Mouse (Mus musculus) thymus, adult 2 months (tissue): ENCODE data around the gene Sdk2.

Experiments
- CTCF ChIP-seq: fragments of 200-500 bp; IDR thresholded peaks from 2 replicates; pipeline ENCODE4 v1.5.1; 2012; ENCODE audit warnings: mild to moderate bottlenecking, control low read depth, low read length, moderate library complexity, borderline replicate concordance; ENCODE audit not compliant: control insufficient read depth, poor library complexity, insufficient read depth; ENCODE audit errors: extremely low read depth
- POLR2A ChIP-seq: fragments of 200-500 bp; IDR thresholded peaks from 2 replicates; pipeline ENCODE4 v1.6.1; 2012; ENCODE audit warnings: mild to moderate bottlenecking, low read length, control low read depth, moderate library complexity; ENCODE audit not compliant: control insufficient read depth, poor library complexity, insufficient read depth; ENCODE audit errors: extremely low read depth

GRCm38 (mm10) chr11:113803321-113803941 is 263.4 kb downstream of the Sdk2 start:
- TF ChIP-seq POLR2A (no peak), CTCF (no peak)
